Mouse (Mus musculus) heart, adult 2 months (tissue): ENCODE measurements around the gene Dkk2. TPM values are rescaled to one million over a fixed set of nuclear protein-coding genes. Genes with fewer than 3 reads are reported as not detected.
"Not testable (repeated sequence)": the region's sequence is repeated elsewhere in the genome, so short reads cannot be mapped to it uniquely, and the experiment has no call there.

Experiments
- DNase-seq, 2 experiments: peaks; one replicate each; pipeline ENCODE4 v3.0.0; 2021
- H3K27ac ChIP-seq: fragments of 200-600 bp; 2 replicates; pipeline ENCODE4 v1.8.1; 2022
- H3K27me3 ChIP-seq: fragments of 200-500 bp; 2 replicates; pipeline ENCODE4 v1.6.1; 2012; ENCODE audit warnings: mild to moderate bottlenecking, low read length, inconsistent platforms, mixed read lengths; ENCODE audit not compliant: control insufficient read depth, insufficient read depth
- H3K36me3 ChIP-seq: fragments of 200-500 bp; 2 replicates; pipeline ENCODE4 v1.6.1; 2012; ENCODE audit warnings: low read length, inconsistent platforms; ENCODE audit not compliant: control insufficient read depth, insufficient read depth
- H3K4me1 ChIP-seq: fragments of 200-500 bp; 2 replicates; pipeline ENCODE4 v1.6.1; 2011; ENCODE audit warnings: low read length; ENCODE audit not compliant: control insufficient read depth, insufficient read depth
- H3K4me3 ChIP-seq: fragments of 200-600 bp; 2 replicates; pipeline ENCODE4 v1.8.1; 2022
- H3K79me2 ChIP-seq: fragments of 200-500 bp; replicated peaks from 2 replicates; pipeline ENCODE4 v1.6.1; 2012; ENCODE audit warnings: mild to moderate bottlenecking, inconsistent platforms, low read length, moderate library complexity, mixed read lengths; ENCODE audit not compliant: control insufficient read depth, insufficient read depth
- H3K9ac ChIP-seq: fragments of 200-500 bp; 2 replicates; pipeline ENCODE4 v1.6.1; 2012; ENCODE audit warnings: low read depth, mild to moderate bottlenecking, control low read depth, inconsistent platforms, low read length, mixed read lengths
- CTCF ChIP-seq: fragments of 200-600 bp; IDR thresholded peaks from 2 replicates; pipeline ENCODE4 v1.8.1; 2022; ENCODE audit warnings: antibody characterized with exemption, mild to moderate bottlenecking, moderate library complexity
- EP300 ChIP-seq: fragments of 200-500 bp; IDR thresholded peaks from 2 replicates; pipeline ENCODE4 v1.6.1; 2011; ENCODE audit warnings: low read depth, low read length, control low read depth; ENCODE audit not compliant: insufficient read depth
- POLR2A ChIP-seq: fragments of 200-500 bp; IDR thresholded peaks from 2 replicates; pipeline ENCODE4 v1.6.1; 2011; ENCODE audit warnings: mild to moderate bottlenecking, low read depth, low read length, control low read depth; ENCODE audit not compliant: insufficient read depth
- WGBS: fragments of 180-500 bp; shearing (Covaris S2); methylation state at CpG from one replicate; pipeline ENCODE4 v1.1.7; 2018; 5-methylcytosine and 5-hydroxymethylcytosine counted together
- intact Hi-C: fragments of 180-260 bp; cut with DNase I; formaldehyde crosslinking; loops from one replicate; pipeline ENCODE4 v1.15.1; 2025
- long read RNA-seq: library from polyadenylated mRNA; stranded (forward); transcript quantifications from one replicate; pipeline ENCODE4 v2.0.0, GENCODE M21; 2021
- polyA plus RNA-seq: library from polyadenylated mRNA; depleted of rRNA; stranded (reverse); fragments of >200 nt; gene quantifications from 2 replicates; pipeline ENCODE4 v1.2.3, GENCODE M21; 2012; rRNA removed
- total RNA-seq, 2 experiments: library from RNA; stranded (reverse); gene quantifications; 2 replicates each; pipeline ENCODE4 v1.2.3; 2021

Gene Dkk2
- under 1 TPM; 0.16 to 0.18 TPM for total RNA-seq
- 0.12 TPM in 2 replicates for polyA plus RNA-seq
- long read RNA-seq = 0 reads

DNA sequence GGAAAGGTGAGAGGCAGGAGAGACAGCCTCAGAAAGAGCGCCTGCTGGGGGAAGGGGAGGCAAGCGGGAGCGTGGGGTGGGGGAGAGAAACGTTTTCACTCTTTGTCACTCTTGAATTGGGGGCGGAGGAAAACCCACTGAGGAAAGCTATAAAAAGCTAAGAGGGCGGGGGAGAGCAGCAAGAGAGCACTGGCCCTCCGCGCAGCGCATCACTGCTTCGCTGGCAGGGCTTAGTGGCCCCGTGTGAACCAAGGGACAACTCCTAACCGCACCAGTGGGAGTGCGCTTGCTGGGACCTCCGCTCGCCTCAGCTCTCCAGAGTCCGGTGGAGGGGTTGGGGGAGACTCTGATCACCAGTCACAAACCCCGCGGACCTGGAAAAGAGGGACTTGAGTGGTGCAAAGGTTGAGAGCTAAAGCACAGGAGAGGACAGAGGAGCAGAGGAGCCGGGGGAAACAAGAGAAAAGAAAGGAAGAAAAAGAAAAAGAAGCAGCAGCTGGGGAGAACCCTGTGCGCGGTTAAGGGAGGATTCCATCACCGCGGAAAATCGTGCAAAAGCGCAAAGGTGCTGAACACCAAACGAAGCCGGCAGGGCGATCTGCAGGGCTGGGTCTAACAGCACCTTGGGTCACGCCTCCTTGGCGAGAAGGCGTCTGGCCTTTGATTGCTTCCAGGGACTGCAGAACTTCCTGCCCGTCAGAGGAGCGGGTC is at the start of gene Dkk2:
Gene Dkk2 (plus strand): TSS at position 181 of the 711 bp plus-strand sequence.
- TF ChIP-seq EP300 (no peak), POLR2A (no peak), CTCF (no peak)
- H3K27me3 ChIP-seq = peaks cover 5% of the 10 kb centered on the region; the same call in 1 of the 2 replicates
- H3K79me2 ChIP-seq = no peaks in the 10 kb centered on the region
- H3K4me1 ChIP-seq = no peaks in the 10 kb centered on the region
- WGBS = under 1% methylated on average over 33 of the region's 33 CpGs
- DNase-seq = peak in 1 of 2 experiments; percentile 22
- no peak within 1 kb of the TSS for H3K9ac ChIP-seq
- intact Hi-C loops = no loop called here
- no peak within 1 kb of the TSS for H3K4me3 ChIP-seq
- H3K36me3 ChIP-seq = no peaks in the 10 kb centered on the region
- no peak within 1 kb of the TSS for H3K27ac ChIP-seq

DNA sequence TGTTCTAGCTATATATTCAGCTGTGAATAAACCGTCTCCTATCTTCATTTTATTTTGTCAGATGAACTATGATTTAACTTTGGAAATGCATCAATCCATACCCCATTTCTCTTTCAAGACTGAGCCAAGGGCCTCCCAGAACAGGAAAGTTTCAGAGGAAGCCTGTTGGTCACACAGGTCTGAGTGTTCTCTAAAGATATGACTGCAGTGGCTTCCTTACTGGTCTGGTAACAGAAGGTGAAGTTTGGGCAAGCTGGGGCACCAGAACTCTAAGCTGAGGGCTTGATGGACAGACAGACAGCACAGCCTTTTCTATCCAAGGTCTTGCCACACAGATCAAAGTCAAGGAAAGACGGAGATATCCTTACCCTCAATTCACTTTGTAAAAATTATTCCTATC is 48.4 kb upstream of the Dkk2 start:
- Histone ChIP-seq H3K27ac (no peak overlapping the region), H3K4me3 (no peak overlapping the region), H3K27me3 (no peaks in the 10 kb centered on the region), H3K9ac (no peak overlapping the region), H3K79me2 (no peaks in the 10 kb centered on the region), H3K36me3 (no peaks in the 10 kb centered on the region), H3K4me1 (no peaks in the 10 kb centered on the region)
- no peak for DNase-seq
- TF ChIP-seq CTCF (no peak), EP300 (no peak), POLR2A (no peak)
- intact Hi-C loops = no loop called here
- 84% methylated on average over 2 of the region's 2 CpGs for WGBS

DNA sequence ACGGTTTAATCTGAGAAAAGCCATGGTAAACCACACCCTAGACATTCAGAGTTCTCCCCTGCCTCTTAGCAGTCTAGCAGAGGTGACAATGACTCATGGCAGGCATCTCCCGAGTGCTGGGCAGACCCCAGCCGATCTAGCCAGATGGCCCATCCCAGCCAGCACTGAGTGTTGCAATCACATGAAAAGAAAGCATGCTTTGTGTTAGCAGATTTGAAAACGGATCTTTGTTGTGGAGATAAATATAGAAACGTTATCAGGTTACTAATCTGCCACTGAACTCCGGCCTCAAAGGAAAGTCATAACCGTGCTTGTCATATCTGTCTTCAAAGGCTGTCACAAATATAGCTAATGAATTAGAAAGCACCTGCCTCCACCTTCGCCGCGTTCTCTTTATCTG is 47.4 kb upstream of the Dkk2 start:
- 37% methylated on average over 10 of the region's 10 CpGs for WGBS
- H3K36me3 ChIP-seq = no peaks in the 10 kb centered on the region
- no peaks in the 10 kb centered on the region for H3K79me2 ChIP-seq
- H3K9ac ChIP-seq = no peak overlapping the region
- DNase-seq = no peak
- H3K27me3 ChIP-seq = no peaks in the 10 kb centered on the region
- H3K4me3 ChIP-seq = no peak overlapping the region
- no peak for TF ChIP-seq POLR2A
- no peak for TF ChIP-seq CTCF
- TF ChIP-seq EP300 = no peak
- intact Hi-C loops = no loop called here
- H3K4me1 ChIP-seq = no peaks in the 10 kb centered on the region
- H3K27ac ChIP-seq = no peak overlapping the region

DNA sequence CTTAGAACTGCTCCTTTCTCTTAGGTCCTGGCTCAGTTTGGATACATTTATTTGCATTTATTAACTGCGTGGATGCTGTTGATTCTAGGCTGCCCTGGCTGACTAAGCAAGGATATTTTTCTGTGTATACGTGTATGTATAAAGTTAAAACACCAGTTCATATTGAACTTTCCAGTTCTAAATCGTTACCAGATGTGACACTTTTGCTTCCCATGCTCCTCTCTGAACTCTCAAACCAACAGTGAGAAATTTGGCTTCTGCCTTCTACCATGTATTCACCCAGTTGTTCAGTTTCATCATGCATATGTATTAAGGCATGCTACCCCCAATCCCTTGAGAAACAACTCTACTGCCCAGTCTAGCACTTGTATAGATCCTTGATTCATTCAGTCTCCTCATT is 45.0 kb upstream of the Dkk2 start:
- H3K79me2 ChIP-seq = no peaks in the 10 kb centered on the region
- H3K36me3 ChIP-seq = no peaks in the 10 kb centered on the region
- 77% methylated on average over 3 of the region's 3 CpGs for WGBS
- H3K27ac ChIP-seq = no peak overlapping the region
- H3K27me3 ChIP-seq = no peaks in the 10 kb centered on the region
- no peak for DNase-seq
- H3K4me3 ChIP-seq = no peak overlapping the region
- no peak overlapping the region for H3K9ac ChIP-seq
- TF ChIP-seq CTCF = no peak
- no peak for TF ChIP-seq EP300
- no peak for TF ChIP-seq POLR2A
- H3K4me1 ChIP-seq = no peaks in the 10 kb centered on the region
- intact Hi-C loops = no loop called here

DNA sequence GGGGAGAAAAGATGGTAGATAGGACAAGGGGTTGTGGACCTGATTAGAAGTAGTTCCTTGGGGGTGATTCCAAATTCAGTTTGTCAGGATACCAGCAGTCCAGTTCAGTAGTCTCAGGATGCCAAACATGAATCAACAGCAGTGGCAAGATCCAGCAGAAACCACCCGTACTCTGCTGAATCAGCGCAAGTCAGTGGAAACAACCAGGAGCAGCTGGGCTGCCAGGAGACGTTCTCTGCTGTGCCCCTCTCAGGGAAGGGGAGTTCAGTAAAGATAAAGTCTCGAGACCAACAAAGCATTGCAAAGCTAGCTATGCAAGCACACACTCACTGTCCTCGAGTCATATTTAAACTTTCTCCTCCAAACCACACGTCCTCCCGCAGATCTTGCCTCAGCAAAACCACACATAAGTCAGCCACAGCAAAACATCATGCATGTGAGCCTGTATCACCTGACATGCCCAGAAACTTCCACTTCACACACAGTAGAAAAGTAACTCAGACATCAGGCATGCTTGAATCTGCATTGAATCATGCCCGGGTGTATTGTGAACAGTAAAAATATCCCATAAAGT is 34.1 kb upstream of the Dkk2 start:
- Histone ChIP-seq H3K27ac (no peak overlapping the region), H3K79me2 (no peaks in the 10 kb centered on the region), H3K4me3 (no peak overlapping the region), H3K9ac (no peak overlapping the region), H3K36me3 (no peaks in the 10 kb centered on the region), H3K27me3 (no peaks in the 10 kb centered on the region), H3K4me1 (no peaks in the 10 kb centered on the region)
- peak in 1 of 2 experiments; percentile 8 for DNase-seq
- TF ChIP-seq EP300 (no peak), CTCF (no peak), POLR2A (no peak)
- intact Hi-C loops = no loop called here
- 65% methylated on average over 8 of the region's 8 CpGs for WGBS

DNA sequence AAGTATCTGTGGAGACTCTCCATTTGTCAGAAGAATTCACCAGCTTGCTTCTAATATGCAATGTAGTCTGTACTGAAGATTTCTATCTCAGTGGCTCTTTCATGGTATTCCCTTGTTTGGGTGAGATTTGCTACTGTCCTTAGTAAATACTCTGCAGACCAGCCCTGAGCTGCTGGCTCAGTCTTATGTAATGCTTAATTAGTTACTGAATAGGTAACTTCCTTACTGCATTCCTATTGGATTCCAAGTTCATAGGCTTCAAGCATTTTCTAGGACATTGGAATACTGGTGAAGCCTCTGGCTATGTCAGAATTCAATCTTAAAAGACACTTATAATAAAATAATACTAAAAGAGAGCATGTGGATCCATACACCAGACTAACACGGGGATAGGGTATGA is 22.3 kb upstream of the Dkk2 start:
- H3K4me3 ChIP-seq, DNase-seq, H3K9ac ChIP-seq, H3K79me2 ChIP-seq, intact Hi-C loops, H3K36me3 ChIP-seq, H3K27me3 ChIP-seq, H3K4me1 ChIP-seq, H3K27ac ChIP-seq: not testable (repeated sequence)
- 71% methylated on average over 1 of the region's 1 CpGs for WGBS
